Mouse (Mus musculus) heart, embryonic 15.5 days (tissue): ENCODE data around the gene Zdhhc24. TPM values are rescaled to one million over a fixed set of nuclear protein-coding genes. Genes with fewer than 3 reads are reported as not detected.

ENCODE experiments used
- ATAC-seq: fragments of 200-750 bp; cut with Nextera tagmentation; replicated peaks from 2 replicates; pipeline ENCODE4 v1.8.0; 2017; ENCODE audit warnings: low read depth, moderate TSS enrichment; ENCODE audit not compliant: insufficient number of reproducible peaks, insufficient read depth, low FRiP score
- H3K27ac ChIP-seq: fragments of 300-500 bp; sonication (generic); 2 replicates; pipeline ENCODE4 v1.5.1; 2015; ENCODE audit warnings: mild to moderate bottlenecking, inconsistent platforms
- H3K27me3 ChIP-seq: fragments of 300-500 bp; sonication (generic); 2 replicates; pipeline ENCODE4 v1.6.1; 2015; ENCODE audit warnings: inconsistent platforms
- H3K36me3 ChIP-seq: fragments of 300-500 bp; sonication (generic); 2 replicates; pipeline ENCODE4 v1.6.1; 2015; ENCODE audit warnings: mild to moderate bottlenecking, inconsistent platforms
- H3K4me1 ChIP-seq: fragments of 300-500 bp; sonication (generic); replicated peaks from 2 replicates; pipeline ENCODE4 v1.6.1; 2015; ENCODE audit warnings: inconsistent platforms
- H3K4me2 ChIP-seq: fragments of 300-500 bp; sonication (generic); 2 replicates; pipeline ENCODE4 v1.6.1; 2015; ENCODE audit warnings: inconsistent platforms, mild to moderate bottlenecking, moderate library complexity
- H3K4me3 ChIP-seq: fragments of 300-500 bp; sonication (generic); 2 replicates; pipeline ENCODE4 v1.5.1; 2015; ENCODE audit warnings: mild to moderate bottlenecking, inconsistent platforms
- H3K9ac ChIP-seq: fragments of 300-500 bp; sonication (generic); 2 replicates; pipeline ENCODE4 v1.6.1; 2015; ENCODE audit warnings: mild to moderate bottlenecking, inconsistent platforms
- H3K9me3 ChIP-seq: fragments of 300-500 bp; sonication (generic); replicated peaks from 2 replicates; pipeline ENCODE4 v1.6.1; 2016; ENCODE audit warnings: inconsistent platforms
- WGBS: fragments of 180-500 bp; shearing (Covaris S2); methylation state at CpG from one replicate; pipeline ENCODE4 v1.1.7; 2015; ENCODE audit warnings: mixed read lengths; 5-methylcytosine and 5-hydroxymethylcytosine counted together
- polyA plus RNA-seq: library from polyadenylated mRNA; unstranded; fragments of >200 nt; fragmentation: Nextera tagmentation; extraction: Ambion mirVana; gene quantifications from 2 replicates; pipeline ENCODE4 v1.2.1, GENCODE M21; 2015

The Zdhhc24 gene
- polyA plus RNA-seq: 6.6 and 9.9 TPM in 2 replicates

GRCm38 (mm10) chr19:4878405-4879323, at the start of gene Zdhhc24:
Gene Zdhhc24 (plus strand): TSS chr19:4878668.
- H3K4me2 ChIP-seq: peak within 1 kb of the TSS; percentile 96
- peak within 1 kb of the TSS; percentile 92 for H3K9ac ChIP-seq
- H3K4me3 ChIP-seq: peak within 1 kb of the TSS; percentile 86
- peaks cover 13% of the 10 kb centered on the region for H3K4me1 ChIP-seq
- ATAC-seq: peak; percentile 98
- peak within 1 kb of the TSS; percentile 68 for H3K27ac ChIP-seq
- H3K27me3 ChIP-seq: no peaks in the 10 kb centered on the region
- WGBS: under 1% methylated on average over 52 of the region's 52 CpGs
- no peaks in the 10 kb centered on the region for H3K9me3 ChIP-seq
- H3K36me3 ChIP-seq: no peaks in the 10 kb centered on the region

- Histone ChIP-seq H3K9ac (no peak overlapping the region), H3K4me1 (peaks cover 2% of the 10 kb centered on the region; the same call in 1 of the 2 replicates), H3K27ac (no peak overlapping the region), H3K36me3 (peaks cover 25% of the 10 kb centered on the region), H3K9me3 (no peaks in the 10 kb centered on the region), H3K27me3 (no peaks in the 10 kb centered on the region), H3K4me2 (no peak overlapping the region), H3K4me3 (no peak overlapping the region)
- no peak for ATAC-seq
- 61% methylated on average over 7 of the region's 7 CpGs for WGBS
Observed at GRCm38 (mm10) chr19:4829156-4829555, 49.3 kb upstream of the Zdhhc24 start.

DNA sequence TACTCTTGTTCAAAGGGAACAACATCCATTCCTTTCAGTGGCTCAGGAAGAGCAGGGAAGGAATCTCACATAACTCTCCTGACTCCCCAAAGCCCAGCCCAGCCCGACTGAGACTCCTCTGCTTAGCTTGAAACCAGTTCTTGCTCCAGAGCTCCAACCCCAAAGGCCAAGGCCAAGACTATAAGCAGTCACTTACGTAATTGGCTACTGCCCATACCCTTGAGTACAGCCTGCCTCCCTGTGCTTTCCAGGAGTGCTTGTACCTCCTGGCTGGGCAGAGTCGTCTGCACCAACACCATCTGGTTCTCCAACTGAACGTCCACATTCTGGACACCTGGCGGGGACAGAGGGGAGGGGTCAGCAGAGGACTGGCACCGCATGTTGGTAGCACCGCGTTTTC, 44.5 kb upstream of the Zdhhc24 start:
- 85% methylated on average over 8 of the region's 8 CpGs for WGBS
- H3K4me1 ChIP-seq: peaks cover 10% of the 10 kb centered on the region
- H3K9me3 ChIP-seq: no peaks in the 10 kb centered on the region
- no peak overlapping the region for H3K4me3 ChIP-seq
- H3K9ac ChIP-seq: no peak overlapping the region
- H3K4me2 ChIP-seq: no peak overlapping the region
- peaks cover 16% of the 10 kb centered on the region for H3K36me3 ChIP-seq
- H3K27me3 ChIP-seq: no peaks in the 10 kb centered on the region
- H3K27ac ChIP-seq: no peak overlapping the region
- no peak for ATAC-seq

GRCm38 (mm10) chr19:4836096-4836495, 42.4 kb upstream of the Zdhhc24 start:
- Histone ChIP-seq H3K9me3 (no peaks in the 10 kb centered on the region), H3K4me1 (peaks cover 13% of the 10 kb centered on the region), H3K4me3 (no peak overlapping the region), H3K36me3 (peaks cover 9% of the 10 kb centered on the region), H3K27ac (no peak overlapping the region), H3K9ac (no peak overlapping the region), H3K27me3 (peaks cover 14% of the 10 kb centered on the region), H3K4me2 (no peak overlapping the region)
- WGBS: 65% methylated on average over 2 of the region's 2 CpGs
- ATAC-seq: no peak

GRCm38 (mm10) chr19:4837049-4837448, 41.4 kb upstream of the Zdhhc24 start:
- Histone ChIP-seq H3K27ac (no peak overlapping the region), H3K36me3 (peaks cover 9% of the 10 kb centered on the region), H3K4me2 (no peak overlapping the region), H3K4me3 (no peak overlapping the region), H3K27me3 (peaks cover 23% of the 10 kb centered on the region), H3K9ac (no peak overlapping the region), H3K4me1 (peaks cover 13% of the 10 kb centered on the region), H3K9me3 (no peaks in the 10 kb centered on the region)
- 89% methylated on average over 6 of the region's 6 CpGs for WGBS
- ATAC-seq: no peak

DNA sequence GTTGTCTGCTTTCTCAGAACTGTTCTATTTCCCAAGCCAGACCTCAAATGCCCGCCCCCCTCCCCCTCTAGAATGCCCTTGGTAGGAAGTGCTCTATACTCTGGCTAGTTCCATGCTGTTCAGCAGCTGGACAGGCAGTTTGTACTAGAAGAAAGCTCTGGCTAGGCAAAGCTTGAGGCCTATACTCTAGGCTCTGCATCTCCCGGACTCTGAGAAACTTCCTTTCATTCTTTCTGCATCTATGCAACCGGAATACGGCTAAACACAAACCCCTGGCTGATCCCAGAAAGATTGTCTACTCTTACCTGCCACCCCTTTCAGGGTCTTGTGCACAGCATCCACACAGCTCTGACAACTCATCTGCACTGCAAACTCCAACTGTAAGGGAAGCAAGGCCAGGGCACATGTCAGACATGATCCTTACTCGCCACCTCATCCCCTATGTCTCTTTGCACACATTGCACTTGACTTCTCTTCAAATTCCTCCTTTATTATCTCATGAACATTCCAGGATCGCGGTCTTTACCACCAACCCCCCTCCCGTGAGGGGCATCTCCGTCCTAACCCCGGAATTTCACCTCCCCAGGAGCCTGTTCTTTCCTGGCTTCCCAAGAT, 39.8 kb upstream of the Zdhhc24 start:
- peaks cover 29% of the 10 kb centered on the region for H3K27me3 ChIP-seq
- H3K9me3 ChIP-seq: no peaks in the 10 kb centered on the region
- no peak for ATAC-seq
- WGBS: 25% methylated on average over 10 of the region's 10 CpGs
- H3K9ac ChIP-seq: peak overlapping the region; percentile 83
- H3K4me3 ChIP-seq: peak overlapping the region; percentile 64
- no peaks in the 10 kb centered on the region for H3K36me3 ChIP-seq
- no peak overlapping the region for H3K27ac ChIP-seq
- peaks cover 13% of the 10 kb centered on the region for H3K4me1 ChIP-seq
- H3K4me2 ChIP-seq: peak overlapping the region; percentile 95

- under 1% methylated on average over 25 of the region's 25 CpGs for WGBS
- Histone ChIP-seq H3K27me3 (peaks cover 29% of the 10 kb centered on the region), H3K4me1 (peaks cover 13% of the 10 kb centered on the region), H3K4me3 (peak within 1 kb of the TSS; percentile 64), H3K36me3 (no peaks in the 10 kb centered on the region), H3K4me2 (peak within 1 kb of the TSS; percentile 95), H3K27ac (no peak within 1 kb of the TSS), H3K9me3 (no peaks in the 10 kb centered on the region), H3K9ac (peak within 1 kb of the TSS; percentile 83)
- ATAC-seq: peak; percentile 99
Observed at GRCm38 (mm10) chr19:4839149-4839548, 39.3 kb upstream of the Zdhhc24 start, which contains the start of the genes Ccs and Ccdc87. Gene Ccs (minus strand): TSS chr19:4839332. Gene Ccdc87 (plus strand): TSS chr19:4839366.

- Histone ChIP-seq H3K4me1 (peaks cover 13% of the 10 kb centered on the region), H3K9me3 (no peaks in the 10 kb centered on the region), H3K36me3 (no peaks in the 10 kb centered on the region), H3K9ac (no peak overlapping the region), H3K27ac (no peak overlapping the region), H3K4me2 (no peak overlapping the region), H3K27me3 (peaks cover 29% of the 10 kb centered on the region), H3K4me3 (no peak overlapping the region)
- WGBS: 74% methylated on average over 9 of the region's 9 CpGs
- no peak for ATAC-seq
Observed at GRCm38 (mm10) chr19:4840848-4841247, 37.6 kb upstream of the Zdhhc24 start.

DNA sequence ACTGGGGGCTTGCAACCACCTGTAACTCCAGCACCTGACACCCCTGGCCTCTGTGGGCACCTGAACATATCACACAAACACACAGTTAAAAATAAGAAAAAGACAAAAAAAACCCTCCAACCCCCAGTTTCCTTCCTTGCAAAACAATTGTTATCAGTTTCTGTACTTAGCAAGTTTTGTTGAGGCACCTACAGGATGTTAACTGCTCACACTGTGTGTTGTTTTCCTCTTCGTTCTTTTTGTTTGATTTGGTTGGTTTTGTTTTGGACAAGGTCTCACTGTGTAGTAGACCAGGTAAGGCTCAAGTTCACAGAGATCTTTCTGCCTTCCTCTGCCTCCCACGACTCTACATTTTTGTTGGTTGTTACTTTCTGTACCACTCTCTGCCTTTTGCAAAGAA, 35.9 kb upstream of the Zdhhc24 start:
- no peak overlapping the region for H3K27ac ChIP-seq
- peaks cover 13% of the 10 kb centered on the region for H3K4me1 ChIP-seq
- peaks cover 32% of the 10 kb centered on the region for H3K27me3 ChIP-seq
- WGBS: 50% methylated on average over 2 of the region's 2 CpGs
- no peak overlapping the region for H3K9ac ChIP-seq
- H3K4me2 ChIP-seq: no peak overlapping the region
- no peaks in the 10 kb centered on the region for H3K9me3 ChIP-seq
- no peak for ATAC-seq
- H3K36me3 ChIP-seq: no peaks in the 10 kb centered on the region
- H3K4me3 ChIP-seq: no peak overlapping the region

GRCm38 (mm10) chr19:4845846-4846245, 32.6 kb upstream of the Zdhhc24 start:
- H3K27ac ChIP-seq: no peak overlapping the region
- H3K4me3 ChIP-seq: no peak overlapping the region
- ATAC-seq: no peak
- WGBS: 54% methylated on average over 2 of the region's 2 CpGs
- H3K27me3 ChIP-seq: peaks cover 30% of the 10 kb centered on the region
- H3K36me3 ChIP-seq: no peaks in the 10 kb centered on the region
- no peaks in the 10 kb centered on the region for H3K4me1 ChIP-seq
- no peak overlapping the region for H3K9ac ChIP-seq
- no peaks in the 10 kb centered on the region for H3K9me3 ChIP-seq
- no peak overlapping the region for H3K4me2 ChIP-seq

- H3K4me3 ChIP-seq: no peak overlapping the region
- H3K27me3 ChIP-seq: peaks cover 14% of the 10 kb centered on the region
- no peak overlapping the region for H3K27ac ChIP-seq
- no peaks in the 10 kb centered on the region for H3K4me1 ChIP-seq
- WGBS: 24% methylated on average over 7 of the region's 7 CpGs
- H3K36me3 ChIP-seq: no peaks in the 10 kb centered on the region
- no peak overlapping the region for H3K4me2 ChIP-seq
- no peaks in the 10 kb centered on the region for H3K9me3 ChIP-seq
- no peak for ATAC-seq
- no peak overlapping the region for H3K9ac ChIP-seq
Observed at GRCm38 (mm10) chr19:4847490-4847889, 31.0 kb upstream of the Zdhhc24 start.
